Mouse (Mus musculus): ENCODE results near the gene Gstm5.
"Not testable (repeated sequence)": the region's sequence is repeated elsewhere in the genome, so short reads cannot be mapped to it uniquely, and the experiment has no call there.

Gstm5 gene

DNA sequence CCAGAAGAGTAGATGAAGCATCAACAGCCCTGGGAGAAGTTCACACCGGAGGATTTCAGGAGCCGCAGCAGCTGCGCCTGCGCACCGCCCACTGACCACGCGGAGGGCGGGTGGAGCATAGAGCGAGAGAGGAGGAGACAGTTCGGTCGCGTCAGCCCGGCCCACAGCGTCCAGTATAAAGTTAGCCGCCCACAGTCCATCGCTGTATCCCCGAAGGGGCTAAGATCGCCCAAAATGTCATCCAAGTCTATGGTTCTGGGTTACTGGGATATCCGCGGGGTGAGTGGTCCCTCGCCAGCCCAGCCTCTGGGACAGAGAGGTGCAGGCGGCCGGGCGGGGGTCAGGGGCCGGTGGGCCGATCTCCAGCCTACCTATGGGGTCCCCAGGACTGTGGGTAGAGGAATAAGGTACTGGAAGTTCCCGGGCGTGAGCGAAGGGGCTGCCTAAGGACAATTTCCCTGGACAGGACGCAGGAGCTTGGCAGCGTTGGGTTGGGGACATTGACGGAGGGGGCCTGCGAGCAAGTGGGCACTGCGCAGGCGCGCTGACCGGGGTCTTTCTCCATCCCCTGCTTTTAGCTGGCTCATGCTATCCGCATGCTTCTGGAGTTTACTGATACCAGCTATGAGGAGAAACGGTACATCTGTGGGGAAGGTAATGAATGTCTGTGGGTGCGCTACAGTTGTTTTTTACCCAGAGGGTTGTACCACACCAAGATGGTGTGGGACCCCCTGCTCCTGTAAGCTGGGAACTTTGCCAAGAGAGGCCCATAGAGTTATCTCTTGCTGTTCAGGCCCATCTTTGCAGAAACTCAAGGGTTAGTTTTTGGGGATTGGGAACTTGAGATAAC, at the start of gene Gstm5:
Gene Gstm5 (plus strand): TSS at position 102 of the 850 bp plus-strand sequence.
- DNase-seq: peak; percentile 84 to 89

DNA sequence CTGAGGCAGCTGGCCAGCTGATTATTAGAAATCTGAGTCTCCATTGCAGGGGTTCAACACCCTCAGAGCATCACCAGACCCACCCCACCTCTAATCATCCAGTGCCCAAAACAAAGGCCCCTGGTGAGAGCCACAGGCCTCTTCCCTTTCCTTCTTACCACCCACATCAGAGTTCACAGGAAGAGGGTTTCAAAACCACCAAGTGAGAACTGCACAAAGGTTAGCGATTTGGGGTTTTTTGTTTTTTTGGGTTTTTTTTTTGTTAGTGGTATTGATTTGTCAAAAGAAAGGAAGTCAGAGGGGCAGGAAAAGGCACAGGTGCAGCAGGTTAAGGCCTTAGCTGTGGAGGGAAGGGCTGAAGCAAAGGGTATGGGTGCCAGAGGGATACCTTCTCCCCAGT, 49.4 kb upstream of the Gstm5 start:
- no peak for DNase-seq

DNA sequence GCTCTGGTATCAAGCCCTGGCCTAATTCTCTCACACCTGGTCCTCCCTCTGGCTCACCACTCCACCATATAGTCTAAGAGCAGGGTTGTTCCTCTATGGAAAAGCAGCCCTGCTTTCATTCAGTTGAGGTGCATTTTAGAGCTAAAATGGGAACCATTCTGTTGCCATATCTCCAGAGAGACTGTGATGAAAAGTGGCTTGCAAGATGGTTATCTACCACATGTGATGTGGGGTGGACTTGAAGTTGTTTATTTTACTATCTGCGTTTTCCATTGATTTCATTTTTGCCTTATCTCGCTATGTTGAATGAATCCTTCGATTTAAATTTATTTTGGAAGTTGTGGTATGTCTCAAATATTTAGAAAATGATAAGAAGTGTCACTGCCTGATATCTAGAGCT, 48.8 kb upstream of the Gstm5 start:
- DNase-seq: no peak

DNA sequence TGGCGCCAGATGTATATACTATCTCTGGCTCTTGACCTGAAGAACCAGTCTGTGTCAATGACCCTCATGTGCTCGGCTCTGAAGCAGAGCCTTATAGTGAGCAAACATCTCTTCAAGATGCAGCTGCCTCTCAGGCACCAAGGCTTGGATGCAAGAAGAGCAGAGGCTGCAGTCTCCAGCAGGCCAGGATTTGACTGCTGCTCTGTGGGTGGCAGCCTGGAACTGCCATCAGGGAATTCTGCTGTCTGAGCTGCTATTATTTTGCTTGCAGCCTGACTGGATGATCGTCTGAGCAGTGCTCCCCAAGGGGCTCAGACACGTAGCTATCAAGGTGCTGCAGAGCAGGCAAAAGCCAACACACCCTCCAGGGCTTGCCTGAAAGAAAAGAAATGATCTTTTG, 47.5 kb upstream of the Gstm5 start:
- no peak for DNase-seq

DNA sequence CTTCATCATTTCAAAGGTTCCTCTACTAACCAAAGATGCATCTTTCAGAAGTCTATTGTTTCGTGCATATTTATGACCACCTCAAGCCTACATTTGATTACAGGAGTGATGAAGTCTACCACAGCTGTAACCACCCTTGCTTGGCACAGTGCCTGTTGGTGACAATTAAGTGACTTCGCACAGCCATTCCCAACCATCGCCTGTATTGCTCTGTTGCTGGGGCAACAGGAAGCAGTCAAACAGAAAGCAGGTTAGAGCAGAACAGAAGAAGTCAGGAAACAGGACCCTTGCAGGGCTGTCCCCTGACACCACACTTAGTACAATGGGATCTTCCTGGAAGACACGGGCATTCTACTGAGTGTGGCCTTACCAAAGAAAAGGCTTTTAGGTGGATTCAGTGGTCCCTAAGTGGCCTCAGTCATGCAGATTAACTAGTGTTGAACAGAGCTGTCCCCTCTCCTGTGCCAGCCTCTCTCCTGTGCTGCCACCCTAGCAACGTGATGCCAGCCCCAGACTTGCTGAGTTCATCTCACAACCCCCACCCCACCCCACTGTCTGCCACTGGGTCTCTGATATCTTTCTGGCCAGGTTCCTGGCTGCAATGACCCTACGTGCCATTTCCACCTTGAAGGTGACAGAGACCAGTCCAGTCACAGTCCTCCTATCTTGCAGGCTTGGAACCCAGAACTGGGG, 46.5 kb upstream of the Gstm5 start:
- no peak for DNase-seq

DNA sequence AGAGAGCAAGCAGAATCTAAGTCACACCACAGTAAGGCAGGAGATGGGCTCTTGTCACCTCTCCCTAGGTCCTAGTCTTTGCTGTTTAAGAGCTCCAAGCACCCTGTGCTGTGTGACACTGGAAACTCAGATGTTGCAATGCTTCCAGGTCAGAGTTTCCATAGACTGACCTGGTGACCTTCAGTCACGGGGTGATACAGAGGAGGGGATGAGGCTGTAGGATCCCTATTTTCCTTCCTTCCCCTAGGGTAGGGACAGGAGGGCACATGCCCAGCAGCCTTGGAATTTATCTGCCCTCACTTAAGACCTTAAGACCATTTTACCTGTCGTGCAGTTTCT, 46.0 kb upstream of the Gstm5 start:
- DNase-seq: no peak

DNA sequence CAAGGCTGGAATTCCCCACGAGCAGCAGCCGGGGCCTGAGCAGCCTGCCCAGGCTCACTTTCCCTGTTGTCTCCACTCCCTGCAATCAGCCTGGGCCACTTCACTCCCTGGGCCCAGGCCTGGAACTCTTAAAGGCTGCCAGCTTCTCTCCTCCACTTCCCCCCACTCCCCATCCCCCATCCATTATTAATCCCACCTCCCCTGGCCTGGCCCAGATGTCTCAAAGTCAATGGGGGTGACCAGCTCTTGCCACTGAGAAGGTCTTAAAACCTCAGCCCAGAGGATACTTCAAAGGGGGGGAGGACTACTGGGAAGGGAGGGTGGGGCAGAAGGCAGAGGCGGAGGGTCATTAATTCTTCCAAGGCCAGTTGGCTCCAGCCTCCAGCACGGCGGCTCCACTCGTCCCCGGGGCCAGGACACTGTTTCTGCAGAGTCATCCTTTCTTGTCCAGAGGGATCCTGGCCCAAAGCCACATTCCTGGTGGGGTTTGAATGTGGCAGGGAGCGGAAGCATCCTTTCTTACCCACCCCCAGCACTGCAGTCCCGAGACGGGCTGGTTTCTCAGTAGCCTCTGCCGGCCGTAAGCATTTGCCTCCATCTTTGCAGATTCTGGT, 45.1 kb upstream of the Gstm5 start:
- DNase-seq: peak; percentile 28 to 29

DNA sequence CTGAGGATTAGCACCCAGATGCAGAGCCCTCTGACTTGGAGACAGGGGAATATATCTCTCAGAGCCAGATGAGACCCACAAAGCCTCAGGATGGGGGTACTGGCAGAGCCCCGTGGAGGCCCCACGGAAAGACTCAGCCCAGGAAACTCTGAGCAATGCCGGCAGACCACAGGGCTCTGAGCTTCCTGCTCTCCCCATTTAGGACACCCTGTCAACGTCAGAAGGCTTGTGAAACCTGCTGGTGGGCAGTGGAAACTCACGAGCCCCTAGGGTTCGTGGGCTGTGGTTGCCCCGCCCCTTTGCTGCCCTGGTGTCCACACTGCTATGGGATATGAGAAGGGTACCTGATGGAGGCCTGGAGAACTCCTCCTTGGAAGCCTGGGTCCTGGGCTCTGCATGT, 42.8 kb upstream of the Gstm5 start:
- no peak for DNase-seq

DNA sequence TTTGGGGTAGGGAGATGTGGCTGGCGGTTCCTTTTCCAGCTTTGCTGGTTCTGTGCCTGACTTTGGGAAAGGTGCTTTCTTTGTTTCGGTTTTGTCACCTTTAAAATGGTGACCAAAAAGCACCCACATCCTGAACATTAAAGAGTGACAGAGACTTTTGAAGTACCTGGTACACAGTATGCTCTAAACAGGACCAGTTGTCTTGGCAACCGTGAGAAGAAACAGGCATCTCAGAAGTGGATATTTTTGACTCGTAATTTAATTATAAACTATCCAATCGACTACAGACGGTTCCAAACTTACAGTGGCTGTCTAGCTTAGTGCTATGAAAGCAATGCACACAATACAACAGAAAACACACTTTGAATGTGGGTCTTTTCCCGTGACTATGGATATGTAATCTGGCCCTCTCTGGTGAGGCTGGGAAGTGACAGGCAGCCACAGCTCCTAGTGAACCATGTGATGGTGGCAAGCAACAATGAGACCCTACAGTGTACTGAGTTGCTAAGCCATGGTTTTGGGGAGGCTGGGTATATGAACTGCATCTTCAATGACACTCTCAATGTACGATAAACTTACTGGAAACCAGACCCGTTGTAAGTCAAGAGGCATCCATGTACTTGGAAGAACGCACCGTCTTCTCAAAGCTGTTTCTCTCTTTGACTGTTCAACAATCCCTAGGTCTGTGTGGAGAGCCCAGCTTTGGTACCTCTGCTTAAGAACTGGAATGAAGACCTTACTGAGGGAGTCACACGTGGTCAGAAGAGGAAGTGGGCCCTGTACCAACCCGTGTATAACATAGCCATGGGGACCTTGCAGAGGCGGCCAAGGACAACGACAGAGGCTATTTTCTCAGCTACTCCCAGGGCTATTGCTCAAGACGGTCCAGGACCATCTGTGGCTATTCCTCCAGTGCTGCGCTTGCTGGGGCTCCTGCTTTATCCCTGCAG, 42.1 kb upstream of the Gstm5 start:
- DNase-seq: no peak

DNA sequence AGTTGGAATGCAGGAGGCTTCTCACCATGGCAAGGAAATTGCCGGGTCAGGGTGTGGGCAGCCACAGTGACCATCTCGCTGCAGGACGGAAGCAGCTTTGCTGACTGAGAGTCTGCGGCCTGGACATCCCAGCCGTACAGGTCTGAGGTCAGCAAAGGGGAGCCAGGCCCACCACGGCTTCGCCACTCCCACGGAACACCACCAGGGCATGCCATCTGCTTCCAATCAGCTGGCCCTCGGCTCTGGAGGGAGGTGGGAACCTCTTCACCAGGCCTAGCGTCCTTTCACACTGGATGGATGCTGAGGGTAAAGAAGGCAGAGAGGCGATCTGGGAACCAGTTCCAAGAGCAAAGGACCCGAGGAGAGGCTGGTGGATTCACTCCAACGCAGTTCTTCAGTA, 40.3 kb upstream of the Gstm5 start:
- DNase-seq: no peak

DNA sequence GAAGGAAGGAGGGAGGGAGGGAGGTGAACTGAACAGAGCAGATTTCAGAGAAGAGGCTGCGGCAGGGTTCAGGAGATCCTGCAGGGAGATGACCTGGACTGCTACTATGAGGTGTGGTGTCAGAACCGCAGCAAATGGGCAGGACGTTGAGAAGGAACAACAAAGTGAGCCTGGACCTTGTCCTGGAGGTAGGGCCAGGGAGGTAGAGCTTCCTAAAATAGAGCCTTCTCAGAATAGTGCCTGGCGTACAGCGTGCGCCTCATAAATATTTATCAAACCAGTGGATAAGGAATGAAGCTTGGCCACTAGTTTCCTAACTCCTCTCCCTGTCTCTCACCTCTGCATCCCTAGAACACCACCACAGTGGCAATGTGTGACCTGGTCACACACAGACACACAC, 38.0 kb upstream of the Gstm5 start:
- DNase-seq: no peak

DNA sequence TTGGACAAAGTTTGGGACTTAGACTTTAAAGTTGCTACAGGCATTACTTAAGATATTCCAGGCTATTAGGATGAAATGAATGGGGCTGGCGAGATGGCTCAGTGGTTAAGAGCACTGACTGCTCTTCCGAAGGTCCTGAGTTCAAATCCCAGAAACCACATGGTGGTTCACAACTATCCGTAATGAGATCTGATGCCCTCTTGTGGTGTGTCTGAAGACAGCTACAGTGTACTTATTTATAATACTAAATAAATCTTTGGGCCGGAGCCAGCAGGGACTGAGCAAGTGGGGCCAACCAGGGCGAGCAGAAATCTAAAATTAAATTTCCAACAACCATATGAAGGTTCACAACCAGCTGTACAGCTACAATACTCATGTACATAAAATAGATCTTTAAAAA, 34.1 kb upstream of the Gstm5 start:
- DNase-seq: not testable (repeated sequence)

DNA sequence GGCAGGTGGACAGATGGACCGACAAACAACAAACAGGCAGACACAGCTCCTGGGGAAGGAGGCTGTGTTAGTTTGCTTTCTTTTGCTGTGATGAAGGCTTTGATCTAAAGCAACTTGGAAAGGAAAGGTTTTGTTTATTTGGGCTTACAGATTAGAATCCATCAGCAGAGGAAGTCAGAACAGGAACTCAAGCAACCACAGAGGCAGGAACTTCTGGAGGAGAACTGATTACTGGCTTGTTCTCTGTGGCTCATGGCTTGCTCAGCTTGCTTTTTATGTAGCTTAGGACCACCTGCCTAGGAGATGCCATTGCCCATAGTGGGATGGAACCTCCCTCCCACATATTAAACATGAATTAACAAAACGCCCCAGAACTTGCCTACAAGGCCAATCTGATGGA, 33.1 kb upstream of the Gstm5 start:
- DNase-seq: no peak

DNA sequence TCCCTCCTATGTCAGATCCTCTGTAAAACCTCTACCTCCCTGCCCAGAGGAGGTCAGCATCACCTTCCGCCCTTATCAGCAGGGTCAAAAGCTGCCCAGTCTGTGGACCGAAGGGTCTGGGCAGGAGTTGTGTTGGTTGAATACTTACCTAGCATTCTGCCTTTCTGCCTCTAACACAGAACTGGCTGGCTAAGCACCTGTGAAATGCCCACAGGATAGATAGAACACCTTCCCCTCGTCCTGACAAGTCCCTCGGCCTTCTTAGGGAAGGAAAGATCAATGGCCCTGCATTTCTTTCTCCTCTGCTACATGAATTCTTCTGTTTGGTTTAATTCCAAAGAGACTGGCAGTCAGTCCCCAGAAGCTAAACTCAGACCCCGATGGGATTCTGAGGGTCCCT, 32.1 kb upstream of the Gstm5 start:
- DNase-seq: no peak

DNA sequence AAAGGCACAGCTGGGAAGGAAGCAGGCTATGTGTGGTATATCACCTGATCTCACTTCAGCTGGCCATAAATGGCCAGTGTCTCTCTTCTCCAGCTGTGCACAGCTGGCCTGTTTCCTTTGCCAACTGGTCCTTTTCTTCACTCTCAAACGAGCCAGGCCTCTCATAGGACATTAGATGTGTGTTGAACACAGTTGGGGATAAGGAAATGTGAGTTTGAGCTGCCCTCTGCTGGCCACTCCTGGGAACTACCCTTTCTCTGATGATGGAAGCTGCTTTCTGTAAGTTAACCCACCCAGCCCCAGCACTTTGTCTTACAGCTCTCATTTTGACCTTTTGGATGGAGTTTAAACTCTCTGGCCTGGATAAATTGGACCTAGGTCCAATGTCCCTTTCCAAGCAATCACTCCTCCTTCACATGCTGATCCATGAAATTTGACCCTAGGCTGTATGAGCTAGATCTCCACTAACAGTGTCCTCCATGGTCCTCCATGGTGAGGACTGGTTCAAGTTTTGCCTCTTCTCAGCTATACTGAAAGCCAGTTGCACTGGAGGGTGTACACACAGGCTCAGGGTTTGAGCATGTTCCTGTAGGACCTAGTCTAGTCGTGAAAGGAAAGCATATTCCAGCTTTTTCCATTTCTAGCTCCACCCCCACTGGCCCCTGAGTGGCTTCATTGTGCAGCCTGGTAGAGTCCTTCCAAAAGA, 31.6 kb upstream of the Gstm5 start:
- peak; percentile 83 to 90 for DNase-seq

DNA sequence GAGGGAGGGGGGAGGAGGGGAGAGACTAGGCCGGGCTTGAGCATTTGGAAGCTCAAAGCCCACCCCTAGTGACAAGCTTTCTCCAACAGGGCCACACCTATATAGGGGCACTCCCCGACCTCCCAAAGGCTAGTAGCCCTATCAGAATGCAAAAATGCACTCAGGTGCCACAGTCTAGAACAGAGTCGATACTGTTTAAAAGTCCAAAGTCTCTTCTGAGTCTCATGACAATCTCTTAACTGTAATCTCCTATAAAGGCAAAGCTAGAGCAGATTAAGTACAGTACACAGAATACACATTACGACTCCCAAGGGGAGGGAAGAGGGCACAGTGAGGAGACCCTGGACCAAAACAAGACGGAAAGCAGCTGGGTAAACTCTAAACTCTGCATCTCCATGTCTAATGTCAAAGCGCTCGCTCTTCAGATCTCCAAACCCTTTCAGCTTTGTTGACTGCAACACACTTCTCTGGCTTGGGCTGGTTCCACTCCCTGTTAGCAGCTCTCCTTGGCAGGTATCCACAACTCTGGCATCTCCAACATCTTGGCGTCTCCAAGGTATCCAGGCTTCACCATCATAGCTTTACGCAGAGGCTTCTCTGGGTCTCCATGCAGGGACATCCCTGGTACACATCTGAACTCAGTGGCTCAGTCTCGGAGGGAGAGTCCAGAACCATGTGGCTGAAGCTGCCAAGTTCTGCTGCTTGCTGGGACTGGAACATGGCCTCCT, 30.1 kb upstream of the Gstm5 start:
- DNase-seq: no peak

DNA sequence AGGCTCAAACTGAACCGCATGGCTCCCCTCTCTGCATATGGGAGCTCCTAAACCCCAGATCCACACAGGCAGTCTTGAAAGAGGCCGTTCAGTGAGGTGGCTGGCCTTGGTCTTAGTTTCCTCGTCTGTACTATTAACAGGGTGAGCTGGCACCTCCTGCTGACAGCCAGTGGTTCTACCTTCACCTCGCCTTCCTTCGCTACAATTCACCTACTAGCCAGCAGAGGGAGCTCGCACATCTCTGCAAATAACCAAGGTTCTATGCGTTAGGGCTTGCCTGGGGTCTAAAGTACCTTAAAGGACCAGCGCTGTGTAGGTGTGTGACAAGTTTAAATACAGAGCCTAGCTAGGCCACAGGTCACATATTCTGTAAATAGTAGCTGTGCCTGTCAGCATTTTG, 28.5 kb upstream of the Gstm5 start:
- DNase-seq: peak; percentile 79 to 84

DNA sequence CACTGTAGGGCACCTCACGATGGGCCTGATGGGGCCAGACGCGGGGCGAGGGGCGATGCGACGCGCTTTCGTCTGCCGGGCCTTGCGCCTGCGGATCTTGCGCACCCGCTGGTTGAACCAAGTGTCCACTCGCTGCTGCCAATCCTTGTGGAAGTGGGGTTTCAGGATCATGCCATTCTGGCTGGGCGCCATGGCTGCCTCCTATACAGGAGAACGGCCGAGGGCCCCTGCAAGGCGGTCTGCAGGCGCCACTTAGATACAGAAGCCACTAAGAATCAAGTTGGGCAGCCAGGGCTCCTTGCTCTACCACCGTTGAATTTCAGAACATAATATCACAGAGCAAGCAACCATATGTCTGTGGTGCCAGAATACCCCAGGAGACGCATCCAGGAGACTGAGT, 27.2 kb upstream of the Gstm5 start:
- no peak for DNase-seq

DNA sequence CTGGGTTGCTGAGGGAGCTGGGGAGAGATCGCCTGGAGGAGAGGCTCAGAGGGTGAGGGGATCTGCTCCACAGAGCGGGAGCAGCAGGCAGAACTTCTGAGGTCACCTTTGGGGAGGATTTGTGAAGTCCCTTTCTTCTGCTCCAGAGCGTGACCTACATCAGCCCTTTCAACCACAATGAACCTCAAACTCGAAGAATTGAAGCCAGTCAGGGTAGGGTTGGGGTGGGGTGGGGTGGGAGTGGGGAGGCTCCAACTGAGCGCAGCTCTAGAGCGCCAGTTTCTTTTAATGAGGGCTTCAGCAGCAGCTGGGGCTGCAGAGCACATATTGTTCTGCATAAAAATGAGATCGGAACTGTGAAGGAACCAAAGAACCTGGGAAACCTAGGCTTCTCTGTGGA, 26.5 kb upstream of the Gstm5 start:
- no peak for DNase-seq

DNA sequence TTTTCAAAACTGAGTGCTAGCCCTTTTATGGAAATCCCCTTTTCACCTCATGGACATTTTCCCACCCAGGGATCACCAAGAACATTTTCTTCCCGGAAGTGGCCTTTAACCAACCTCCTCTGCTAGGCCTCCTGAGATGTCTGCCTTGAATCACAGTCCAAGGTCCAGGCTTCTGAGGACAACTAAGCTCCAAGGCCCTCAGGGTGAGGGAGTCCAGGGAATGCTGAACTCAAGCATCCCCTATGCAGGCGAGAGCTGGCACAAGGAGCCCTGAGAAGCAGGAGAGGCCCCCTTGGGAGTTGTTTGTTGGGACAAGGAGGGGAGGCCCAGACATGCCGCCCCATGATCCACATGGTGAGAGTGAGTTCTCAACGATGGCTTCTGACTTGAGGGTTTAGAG, 25.7 kb upstream of the Gstm5 start:
- DNase-seq: no peak

All from cerebellum, adult 18-20 months (tissue).